Comparison of ENCODE assay signal across 7 mouse cellular contexts in the genomic region with DNA sequence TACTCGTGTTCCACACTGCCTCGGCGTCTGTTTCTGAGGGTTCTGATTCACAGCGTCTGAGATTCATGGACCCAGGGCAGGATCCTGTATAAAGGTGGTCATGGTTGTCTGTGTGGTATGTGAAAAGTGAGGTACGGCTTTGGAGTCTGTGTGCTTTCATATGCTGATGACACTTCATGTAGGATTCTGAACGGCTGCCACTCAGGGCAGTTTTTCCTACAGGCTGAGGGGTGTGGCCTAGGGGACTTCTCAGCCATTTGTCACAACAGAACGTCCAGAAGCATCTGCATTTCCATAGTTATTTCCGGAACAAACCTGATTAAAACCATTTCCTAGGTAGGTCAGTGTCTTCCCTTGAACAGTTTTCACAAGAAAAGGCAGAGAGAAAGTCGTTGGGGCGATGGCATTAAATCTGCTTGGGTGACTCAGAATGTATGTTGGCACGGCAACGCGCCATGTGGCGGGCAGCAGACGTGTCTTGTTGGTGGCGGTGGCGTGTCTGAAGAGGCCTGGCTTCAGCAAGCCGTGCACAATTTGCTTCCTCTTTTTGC. TPM values are rescaled to one million over a fixed set of nuclear protein-coding genes. Genes with fewer than 3 reads are reported as not detected.
DNase-seq lines count a peak whose midpoint lies in the region; ATAC-seq lines count a peak whose summit lies in the region.

No protein-coding gene starts in this region.

- 0 out of 2 replicates have a peak, but pooled peaks cover 3% of the 10 kb centered on the region for H3K9me3 ChIP-seq in embryonic facial prominence, embryonic 10.5 days

- peaks cover 5% of the 10 kb centered on the region; the same call in 1 of the 2 replicates for H3K27me3 ChIP-seq in embryonic facial prominence, embryonic 10.5 days (replicated peaks; ENCODE audit: low read depth, poor library complexity, severe bottlenecking)

- intact Hi-C loops in left cerebral cortex, postnatal 14 days (cut with DNase I), result loop anchor here (5.0 kb wide), 1 partner anchor 65 kb away; no protein-coding TSS in a partner anchor

- no peak overlapping the region for H3K4me3 ChIP-seq in embryonic facial prominence, embryonic 10.5 days

- no peak for DNase-seq in embryonic facial prominence, embryonic 10.5 days (ENCODE audit: low spot score)
- DNase-seq in left cerebral cortex, postnatal 14 days (ENCODE audit: low spot score in 2 of 2), result peak; percentile 74 to 85
- DNase-seq in retina, postnatal 1 day, result peak; percentile 84
- DNase-seq in kidney, postnatal 4 days, result no peak
- DNase-seq in urinary bladder, postnatal 10 days (ENCODE audit: low spot score), result no peak
- DNase-seq in thymus, postnatal 4 days, result no peak

- peaks cover 7% of the 10 kb centered on the region; the same call in 1 of the 2 replicates for H3K36me3 ChIP-seq in embryonic facial prominence, embryonic 10.5 days (replicated peaks)

- 0 out of 2 replicates have a peak overlapping the region, but pooled peaks have one; percentile 26 for H3K27ac ChIP-seq in embryonic facial prominence, embryonic 10.5 days (replicated peaks)

- 76% methylated on average over 18 of the region's 18 CpGs for WGBS in embryonic facial prominence, embryonic 10.5 days

- peak; percentile 92 for ATAC-seq in granulocyte monocyte progenitor cell, adult 5-6 weeks (replicated peaks; ENCODE audit: poor library complexity, severe bottlenecking)

- H3K4me1 ChIP-seq in embryonic facial prominence, embryonic 10.5 days, result peaks cover 52% of the 10 kb centered on the region

RNA-seq across cellular contexts. Expression of a gene that starts 18.1 kb away (rescaled TPM):
- 20.0 and 22.4 TPM in 2 replicates for polyA plus RNA-seq in embryonic facial prominence, embryonic 10.5 days (2016; fragmentation: Nextera tagmentation; extraction: Ambion mirVana)
- not detected in 2 replicates for total RNA-seq in granulocyte monocyte progenitor cell, adult 5-6 weeks (2014; fragmentation: Nextera tagmentation)
- total RNA-seq in granulocyte monocyte progenitor cell, adult 5-6 weeks (2017), result not detected in 2 replicates
- 10 to 100 TPM in 1 of 2 experiments, 1 to 10 TPM in 1; 7.2 to 10.5 TPM for total RNA-seq in left cerebral cortex, postnatal 14 days (2021)

Comparison
In these comparisons a context has a peak if more than half of its experiments do, and no peak if none do; other contexts are left out.
1. DNase-seq: peak in left cerebral cortex, postnatal 14 days (2 of 2) and retina, postnatal 1 day (single experiment); none in embryonic facial prominence, embryonic 10.5 days (single experiment), kidney, postnatal 4 days (0 of 2), urinary bladder, postnatal 10 days (single experiment) and thymus, postnatal 4 days (single experiment).
2. RNA of a gene that starts 18.1 kb away (total RNA-seq): 7.2 to 10.5 TPM in left cerebral cortex, postnatal 14 days; not detected in granulocyte monocyte progenitor cell, adult 5-6 weeks; every median in the first group is over 4 times any median in the second.